Mouse (Mus musculus): ENCODE results near the gene Aoah. TPM values are rescaled to one million over a fixed set of nuclear protein-coding genes. Genes with fewer than 3 reads are reported as not detected.

Gene Aoah
- under 1 TPM; 0.22 to 0.26 TPM for total RNA-seq (2021)

DNA sequence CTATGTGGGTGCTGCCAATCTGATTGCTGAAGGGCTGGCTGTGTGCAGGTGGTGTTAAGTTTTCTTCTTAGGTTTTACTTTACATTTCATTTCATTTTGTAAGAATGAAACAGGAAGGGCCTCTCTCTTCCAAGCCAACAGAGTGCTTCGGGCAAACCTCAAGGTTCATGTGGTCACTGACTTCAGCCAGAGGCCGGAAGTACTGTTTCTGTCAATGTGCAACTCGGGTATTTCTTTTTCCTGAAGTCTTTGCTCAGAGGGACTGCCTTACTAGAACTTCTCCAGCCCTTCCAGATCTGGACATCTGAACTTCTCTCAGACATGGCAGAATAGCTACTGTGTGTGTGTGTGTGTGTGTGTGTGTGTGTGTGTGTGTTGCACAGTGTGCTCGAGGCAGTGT, at the start of gene Aoah:
TSS of gene Aoah (plus strand) at position 213 of the 400 bp plus-strand sequence.
- intact Hi-C loops (cut with DNase I) = no loop called here
- DNase-seq (ENCODE audit: extremely low spot score in 1 of 2, low spot score in 2 of 2) = no peak

DNA sequence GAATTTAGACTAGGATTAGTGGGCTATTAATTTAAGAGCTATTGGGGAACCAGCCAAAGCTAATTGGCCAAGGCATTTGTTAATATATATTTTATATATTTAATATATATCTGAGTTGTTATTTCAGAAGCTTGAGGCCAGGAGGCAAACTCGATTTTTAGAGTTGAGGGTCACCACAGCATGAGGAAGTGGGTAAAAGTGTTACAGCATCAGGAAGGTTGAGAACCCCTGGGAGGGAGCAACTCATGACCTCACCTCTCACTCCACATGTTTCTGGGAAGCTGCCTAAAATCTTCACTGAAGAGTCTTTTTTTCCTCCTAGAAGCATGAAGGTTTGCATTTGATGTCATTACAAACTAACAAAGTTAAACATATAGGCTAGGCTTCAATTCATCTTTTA, 39.1 kb upstream of the Aoah start:
- intact Hi-C loops (cut with DNase I) = no loop called here
- no peak for DNase-seq (ENCODE audit: extremely low spot score in 1 of 2, low spot score in 2 of 2)

DNA sequence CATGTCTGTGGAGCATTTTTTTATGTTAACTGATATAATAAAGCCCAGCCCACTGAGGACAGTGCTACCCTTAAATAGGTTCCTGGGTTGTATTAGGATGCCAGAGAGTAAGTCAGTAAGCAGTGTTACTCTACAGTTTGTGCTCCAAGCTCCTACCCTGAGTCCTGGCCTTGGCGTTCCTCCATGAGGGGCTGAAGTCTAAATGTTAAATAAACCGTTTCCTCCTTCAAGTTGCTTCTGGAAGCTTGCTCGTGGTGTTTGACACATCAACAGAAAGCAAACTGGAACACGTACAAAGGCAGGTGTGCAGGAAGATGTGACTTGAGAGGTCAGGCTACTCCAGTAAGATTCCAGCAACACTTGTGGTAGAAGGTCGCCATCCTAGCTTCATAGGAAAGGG, 10.3 kb upstream of the Aoah start:
- intact Hi-C loops (cut with DNase I) = no loop called here
- DNase-seq (ENCODE audit: extremely low spot score in 1 of 2, low spot score in 2 of 2) = no peak

DNA sequence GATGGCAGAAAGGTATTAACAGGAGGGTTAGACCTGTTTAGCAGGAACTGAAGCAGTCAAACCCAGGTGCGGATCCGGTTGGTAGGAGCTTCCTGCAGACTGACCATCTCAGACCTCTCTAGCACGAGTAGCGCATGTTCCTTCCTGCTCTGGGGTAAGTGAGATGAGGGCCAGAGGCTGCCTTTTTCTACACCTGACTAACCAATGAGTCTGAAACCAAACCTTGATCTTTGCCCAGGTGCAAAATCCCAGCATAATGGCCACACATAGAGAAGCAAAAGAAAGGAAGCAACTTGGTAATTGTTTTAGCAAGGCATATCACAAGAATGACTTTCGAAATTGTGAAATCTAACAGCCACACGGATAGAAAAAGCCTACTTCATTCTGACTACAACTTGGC, 9.9 kb upstream of the Aoah start:
- intact Hi-C loops (cut with DNase I) = no loop called here
- DNase-seq (ENCODE audit: extremely low spot score in 1 of 2, low spot score in 2 of 2) = no peak

DNA sequence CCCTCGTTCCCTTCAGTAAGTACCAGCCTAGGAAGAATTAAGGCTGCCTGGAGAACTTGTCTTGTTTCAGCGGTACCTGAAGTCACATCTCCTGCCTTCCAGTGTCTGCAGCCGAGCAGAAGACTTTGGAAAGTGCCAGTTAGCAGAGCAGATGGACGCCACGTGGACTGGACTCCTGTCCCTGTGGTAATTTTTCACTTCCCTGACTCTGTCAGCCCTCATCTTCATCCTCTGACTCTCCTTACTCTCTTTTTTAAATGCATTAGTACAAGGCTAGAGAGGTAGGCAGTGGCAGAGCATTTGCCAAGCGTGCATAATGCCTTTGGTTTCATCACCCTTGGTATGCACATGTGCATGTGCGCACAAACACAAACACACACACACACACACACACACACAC, 8.0 kb upstream of the Aoah start:
- intact Hi-C loops (cut with DNase I) = no loop called here
- DNase-seq (ENCODE audit: extremely low spot score in 1 of 2, low spot score in 2 of 2) = no peak

DNA sequence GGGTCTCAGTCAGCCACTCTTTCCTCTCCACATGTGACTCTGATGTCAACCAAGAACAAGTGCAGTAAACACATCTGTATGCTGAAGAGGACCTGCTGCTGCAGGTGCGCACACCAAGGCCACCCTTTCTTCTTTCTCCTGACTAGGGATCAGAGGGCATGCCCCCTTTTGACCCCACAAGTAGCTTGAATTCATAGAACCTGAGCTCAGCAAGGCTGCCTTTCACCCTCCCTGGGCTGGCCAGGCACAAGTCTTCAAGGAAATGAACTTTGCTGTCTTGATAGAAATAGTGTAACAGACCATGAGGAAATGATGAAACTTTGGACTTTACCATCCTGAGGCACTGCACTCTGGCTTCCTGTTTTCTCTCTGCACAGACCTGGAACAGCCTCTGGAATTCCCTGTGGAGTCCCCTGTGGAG, 7.1 kb upstream of the Aoah start:
- intact Hi-C loops (cut with DNase I) = no loop called here
- no peak for DNase-seq (ENCODE audit: extremely low spot score in 1 of 2, low spot score in 2 of 2)

DNA sequence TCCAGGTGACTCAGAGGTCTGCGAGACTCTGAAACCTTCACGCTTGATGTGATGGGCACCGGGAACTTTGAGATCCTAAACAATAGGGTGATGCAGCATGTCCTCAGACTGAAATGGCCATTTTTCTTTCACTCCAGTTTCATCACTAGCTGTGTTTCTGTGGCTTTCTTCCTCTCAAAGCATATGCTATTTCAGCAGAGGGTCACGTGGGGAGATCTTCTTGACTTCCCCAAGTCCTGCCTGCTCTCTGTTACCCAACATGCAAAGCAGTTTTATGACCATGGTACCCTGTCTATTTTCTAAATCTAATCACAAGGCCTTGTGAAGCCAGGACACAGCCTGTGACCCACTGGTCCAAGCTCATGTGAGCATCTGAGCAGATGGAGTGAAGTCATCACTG, 6.0 kb upstream of the Aoah start:
- DNase-seq (ENCODE audit: extremely low spot score in 1 of 2, low spot score in 2 of 2) = no peak
- intact Hi-C loops (cut with DNase I) = no loop called here

DNA sequence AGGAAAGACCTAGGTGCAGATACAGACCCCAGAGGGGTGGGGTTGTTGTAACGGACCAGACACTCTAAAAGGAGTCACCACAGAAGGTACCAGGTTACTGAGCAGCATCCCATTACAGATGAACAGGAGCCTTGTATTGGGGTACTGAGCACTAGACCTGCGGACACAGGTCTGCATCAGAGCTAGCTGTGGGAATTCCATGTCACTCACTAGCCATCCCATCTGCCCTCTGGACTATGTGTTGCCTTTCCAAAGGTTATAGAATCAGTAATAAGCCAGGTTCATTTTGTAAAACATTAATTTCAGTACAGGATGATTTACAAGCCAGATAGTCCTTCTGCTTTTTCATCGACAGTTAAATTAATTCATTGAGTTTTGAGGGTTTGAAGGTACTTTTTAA, 2.7 kb downstream of the Aoah start:
- intact Hi-C loops (cut with DNase I) = no loop called here
- DNase-seq (ENCODE audit: extremely low spot score in 1 of 2, low spot score in 2 of 2) = no peak

DNA sequence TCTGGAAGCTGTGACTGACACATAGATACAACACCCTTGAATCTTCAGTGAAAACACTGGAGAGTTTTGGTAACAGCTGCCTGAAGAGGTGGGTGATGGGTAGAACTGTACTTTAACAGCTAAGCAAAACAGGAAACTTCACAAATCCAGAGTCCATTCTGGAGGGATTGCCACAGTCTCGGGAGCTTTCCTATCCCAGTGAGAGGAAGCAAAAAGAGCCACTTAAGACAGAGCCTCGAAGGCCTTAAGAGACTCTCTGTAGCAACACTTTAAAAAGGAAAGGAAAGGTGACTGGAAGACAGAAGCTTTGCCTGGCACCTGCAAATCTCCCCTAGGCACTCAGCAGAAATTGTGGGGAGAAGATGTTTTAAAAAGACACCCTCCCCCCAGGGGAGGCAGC, 4.6 kb downstream of the Aoah start:
- no peak for DNase-seq (ENCODE audit: extremely low spot score in 1 of 2, low spot score in 2 of 2)
- intact Hi-C loops (cut with DNase I) = no loop called here

DNA sequence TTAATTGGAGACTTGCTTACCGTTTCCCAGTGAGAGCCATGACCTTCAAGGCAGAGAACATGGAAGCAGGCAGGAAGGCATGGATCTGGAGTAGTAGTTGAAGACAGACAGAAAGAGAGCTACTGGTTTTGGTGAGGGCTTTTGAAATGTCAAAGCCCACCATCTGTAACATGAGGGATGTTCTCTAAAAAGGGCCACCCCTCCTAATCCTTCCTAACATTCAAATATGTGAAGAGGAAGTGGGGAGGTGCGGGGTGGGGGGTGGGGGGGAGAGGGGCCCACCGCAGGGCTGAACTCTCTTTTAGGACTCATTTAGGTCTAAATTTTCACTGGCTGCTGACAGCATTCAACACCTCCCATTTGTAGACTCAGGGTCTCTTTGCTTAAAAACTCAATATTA, 5.9 kb downstream of the Aoah start:
- no peak for DNase-seq (ENCODE audit: extremely low spot score in 1 of 2, low spot score in 2 of 2)
- intact Hi-C loops (cut with DNase I) = no loop called here

DNA sequence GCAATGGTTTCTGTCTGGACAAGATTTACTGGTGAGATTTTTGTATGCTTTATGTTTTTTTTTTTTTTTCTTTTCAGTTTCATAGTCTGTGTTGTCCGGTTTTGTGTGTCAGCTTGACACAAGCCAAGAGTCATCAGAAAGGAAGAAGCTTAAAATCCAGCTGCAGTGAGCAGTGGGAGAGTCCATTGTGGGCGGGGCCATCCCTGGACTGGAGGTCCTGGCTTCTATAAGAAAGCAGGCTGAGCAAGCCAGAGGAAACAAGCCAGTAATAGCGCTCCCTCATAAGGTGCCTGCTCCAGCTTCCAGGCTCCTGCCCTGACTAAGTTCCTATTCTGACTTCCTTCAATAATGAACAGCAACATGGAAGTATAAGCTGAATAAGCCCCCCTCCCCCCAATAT, 6.7 kb downstream of the Aoah start:
- intact Hi-C loops (cut with DNase I) = no loop called here
- no peak for DNase-seq (ENCODE audit: extremely low spot score in 1 of 2, low spot score in 2 of 2)

DNA sequence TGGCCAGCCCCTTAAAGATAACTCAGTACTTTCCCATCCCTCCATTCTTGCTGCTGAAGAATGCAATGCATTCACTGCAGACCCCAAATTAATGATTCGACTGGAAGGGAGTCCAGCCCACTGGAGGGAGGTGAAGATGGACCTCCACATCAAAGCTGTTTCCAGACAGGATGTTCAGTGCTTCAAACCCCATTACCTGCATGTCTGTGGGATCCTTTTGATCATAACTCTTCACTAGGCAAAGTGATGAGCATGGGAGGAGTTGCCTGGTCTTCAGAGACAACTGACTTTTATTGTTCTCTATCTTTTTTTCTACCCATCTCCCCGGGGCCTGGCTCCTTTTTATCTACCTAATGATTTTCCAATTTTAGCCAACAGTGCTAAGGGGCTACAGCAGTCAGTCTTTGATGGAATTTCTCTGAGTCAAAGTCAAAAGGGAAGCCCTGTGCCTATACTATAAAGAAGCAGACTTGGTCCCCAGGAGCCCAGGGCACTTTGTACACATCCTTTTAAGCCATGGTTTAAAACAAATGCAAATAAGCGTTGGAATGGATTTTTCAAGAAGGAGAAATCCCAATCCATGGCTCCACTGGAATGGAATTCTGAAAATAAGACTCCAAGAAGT, 18.0 kb downstream of the Aoah start:
- DNase-seq (ENCODE audit: extremely low spot score in 1 of 2, low spot score in 2 of 2) = no peak
- intact Hi-C loops (cut with DNase I) = no loop called here

DNA sequence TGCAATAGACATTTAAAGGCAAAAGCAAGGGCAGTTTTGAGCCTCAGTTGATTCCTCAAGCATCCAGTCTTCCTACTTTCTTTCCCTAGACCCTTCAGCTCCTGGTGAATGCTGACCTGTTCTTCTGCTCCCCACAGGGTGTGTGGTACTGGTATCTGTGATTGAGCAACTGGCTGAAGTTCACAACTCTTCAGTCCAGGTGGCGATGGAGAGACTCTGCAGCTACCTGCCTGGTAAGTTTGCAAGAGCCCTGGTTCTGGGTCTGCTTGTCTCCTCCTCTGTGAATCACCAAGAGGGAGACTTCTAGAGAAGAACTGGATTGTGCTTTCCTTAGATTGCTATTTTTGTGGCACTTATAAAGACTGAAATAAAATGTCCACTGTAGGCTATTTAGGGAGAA, 22.5 kb downstream of the Aoah start:
- no peak for DNase-seq (ENCODE audit: extremely low spot score in 1 of 2, low spot score in 2 of 2)
- intact Hi-C loops (cut with DNase I) = no loop called here

DNA sequence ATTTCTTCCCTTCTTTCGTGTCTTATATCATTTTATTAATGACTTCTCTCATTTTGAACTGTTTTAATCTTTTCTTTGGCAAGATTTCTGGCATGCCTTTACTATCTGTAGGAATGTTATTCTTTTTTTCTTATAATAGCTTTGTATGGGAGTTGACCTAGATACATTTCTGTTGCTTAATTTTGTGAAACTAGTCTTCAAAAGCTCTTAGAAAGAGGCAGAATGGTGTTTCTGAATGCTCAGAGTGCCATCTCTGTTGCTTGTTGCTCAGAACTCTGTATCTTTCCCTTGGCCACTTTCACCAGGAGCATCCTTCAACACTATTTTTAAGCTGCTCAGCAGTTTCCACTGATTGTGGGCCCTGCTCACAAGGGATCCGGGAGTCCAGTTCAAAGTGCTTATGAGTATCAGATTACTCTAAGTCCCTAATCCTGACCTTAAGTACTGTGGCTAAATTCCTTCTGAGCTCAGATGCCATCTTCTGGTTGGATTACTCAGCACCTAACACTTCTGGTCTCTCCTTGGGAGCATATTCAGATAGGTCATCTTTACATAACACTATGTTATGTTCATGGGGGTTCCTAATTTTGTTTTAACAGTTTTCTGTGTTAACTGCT, 26.9 kb downstream of the Aoah start:
- intact Hi-C loops (cut with DNase I) = no loop called here
- DNase-seq (ENCODE audit: extremely low spot score in 1 of 2, low spot score in 2 of 2) = no peak

DNA sequence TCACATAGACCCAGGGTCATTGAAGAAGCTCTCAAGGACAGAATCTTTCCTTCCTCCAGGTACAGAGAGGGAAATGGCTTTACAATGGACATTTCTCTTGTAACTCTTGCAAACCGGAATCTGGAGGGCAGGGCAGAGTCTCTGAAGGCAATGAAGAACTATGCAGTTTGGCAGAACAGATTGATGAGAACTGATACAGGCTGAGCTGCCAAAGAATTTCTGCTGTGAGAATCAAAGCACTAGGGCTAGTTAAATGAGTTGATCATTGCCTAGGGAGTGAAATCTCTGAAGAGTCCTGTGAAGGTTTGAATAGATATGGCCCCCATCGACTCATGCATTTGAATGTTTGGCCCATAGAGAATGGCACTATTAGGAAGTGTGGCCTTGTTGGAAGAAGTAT, 34.8 kb downstream of the Aoah start:
- DNase-seq (ENCODE audit: extremely low spot score in 1 of 2, low spot score in 2 of 2) = no peak

DNA sequence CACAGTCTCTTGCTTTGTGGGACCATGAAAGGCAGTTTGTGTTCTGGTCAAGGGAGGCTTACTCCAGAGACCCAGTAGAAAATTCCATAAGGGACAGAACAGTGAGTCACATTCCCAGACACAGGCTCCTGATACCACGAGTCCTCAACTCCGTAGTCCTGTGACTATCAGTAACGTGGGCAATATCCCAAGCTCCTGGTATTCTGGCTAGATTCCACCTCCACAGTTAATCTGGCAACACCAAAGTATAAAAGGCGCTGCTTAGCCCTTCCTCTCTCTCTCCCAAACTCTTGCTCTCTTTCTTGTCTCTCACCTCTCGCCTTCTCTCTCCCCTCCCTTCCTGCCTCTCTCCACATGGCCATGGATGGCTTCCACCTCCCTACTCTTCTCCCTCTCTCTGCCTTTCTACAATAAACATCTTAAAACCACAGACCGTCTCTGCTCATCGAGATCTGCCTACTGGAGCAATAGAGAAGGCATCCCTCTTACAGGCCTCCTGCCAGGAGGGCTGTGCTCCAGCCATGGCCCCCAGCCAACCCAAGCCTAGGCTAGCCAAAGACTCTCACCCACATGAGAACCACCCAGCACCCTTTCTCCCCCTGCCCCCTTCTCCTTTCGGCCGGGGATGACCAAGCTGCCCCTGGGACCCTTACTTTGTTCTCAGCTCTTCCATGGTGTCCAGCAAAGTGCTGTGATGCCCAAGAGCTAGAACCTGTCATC, 35.4 kb downstream of the Aoah start:
- DNase-seq (ENCODE audit: extremely low spot score in 1 of 2, low spot score in 2 of 2) = peak in 1 of 2 experiments; percentile 22
- intact Hi-C loops (cut with DNase I) = no loop called here

More for the DNA sequence above, 34.8 kb downstream of the Aoah start:
- intact Hi-C loops (cut with DNase I) = no loop called here

DNA sequence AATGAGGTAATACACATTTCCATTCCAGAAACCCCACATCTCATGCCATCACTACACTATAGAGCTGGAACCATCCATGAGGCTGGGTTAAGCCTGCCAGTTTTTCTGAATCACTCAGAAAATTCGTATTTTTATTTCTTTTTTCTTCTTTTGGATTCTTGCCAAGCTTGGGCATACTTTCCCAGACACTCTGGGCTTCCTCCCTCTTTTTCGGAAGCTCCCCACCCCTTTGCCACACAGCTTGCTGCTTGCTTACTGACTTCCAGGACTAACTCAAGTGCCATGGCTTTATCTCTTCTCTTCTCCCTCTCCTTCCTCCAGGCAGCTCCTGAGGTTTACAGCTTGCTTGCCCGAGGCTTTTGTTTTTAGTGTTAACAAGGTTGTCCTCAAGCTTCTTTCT, 62.0 kb downstream of the Aoah start:
- peak in 1 of 2 experiments; percentile 11 for DNase-seq (ENCODE audit: extremely low spot score in 1 of 2, low spot score in 2 of 2)
- intact Hi-C loops (cut with DNase I) = no loop called here

DNA sequence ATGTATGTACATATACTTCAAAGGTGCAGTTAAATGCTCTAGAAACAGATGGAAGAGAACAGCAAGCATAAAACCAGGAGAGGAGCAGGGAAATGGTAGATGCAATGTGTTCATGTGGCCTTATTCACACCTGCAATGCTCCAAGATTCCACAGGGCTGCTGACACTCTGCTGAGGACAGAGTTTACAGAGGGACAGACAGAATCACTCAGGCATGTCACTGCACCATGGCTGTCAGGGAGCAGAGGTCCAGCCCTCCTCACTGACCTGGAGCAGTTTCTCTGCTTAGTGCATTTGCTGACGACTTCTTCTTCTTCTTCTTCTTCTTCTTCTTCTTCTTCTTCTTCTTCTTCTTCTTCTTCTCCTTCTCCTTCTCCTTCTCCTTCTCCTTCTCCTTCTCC, 105.5 kb downstream of the Aoah start:
- intact Hi-C loops (cut with DNase I) = no loop called here
- DNase-seq (ENCODE audit: extremely low spot score in 1 of 2, low spot score in 2 of 2) = no peak

DNA sequence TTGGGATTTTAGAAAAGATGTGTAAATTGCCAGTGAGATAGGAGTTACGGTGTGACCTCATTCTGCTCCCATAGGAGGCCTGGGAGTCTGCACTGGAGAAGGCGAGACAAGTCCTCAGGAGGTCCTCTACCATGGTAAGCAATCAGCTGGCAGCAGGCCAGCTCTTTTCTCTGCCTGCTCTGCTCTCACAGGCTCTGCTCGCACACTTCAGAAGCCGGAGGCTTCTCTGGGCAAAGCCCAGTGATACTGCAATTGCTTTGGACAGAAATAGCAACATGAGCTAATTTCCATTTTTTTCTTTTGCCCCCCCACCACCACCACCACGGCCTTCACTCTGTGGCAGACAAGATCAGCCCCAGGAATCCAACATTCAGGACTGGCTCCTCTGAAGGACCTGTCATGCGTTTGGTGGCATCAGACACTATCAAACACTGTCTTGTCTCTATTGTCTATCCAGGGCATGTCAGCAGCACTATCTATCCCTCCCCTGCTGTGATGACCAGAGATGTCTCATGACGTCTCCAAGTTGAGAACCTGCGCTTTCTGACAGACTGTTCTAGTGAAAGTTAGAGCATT, 106.6 kb downstream of the Aoah start:
- intact Hi-C loops (cut with DNase I) = no loop called here
- DNase-seq (ENCODE audit: extremely low spot score in 1 of 2, low spot score in 2 of 2) = peak in 1 of 2 experiments; percentile 60

DNA sequence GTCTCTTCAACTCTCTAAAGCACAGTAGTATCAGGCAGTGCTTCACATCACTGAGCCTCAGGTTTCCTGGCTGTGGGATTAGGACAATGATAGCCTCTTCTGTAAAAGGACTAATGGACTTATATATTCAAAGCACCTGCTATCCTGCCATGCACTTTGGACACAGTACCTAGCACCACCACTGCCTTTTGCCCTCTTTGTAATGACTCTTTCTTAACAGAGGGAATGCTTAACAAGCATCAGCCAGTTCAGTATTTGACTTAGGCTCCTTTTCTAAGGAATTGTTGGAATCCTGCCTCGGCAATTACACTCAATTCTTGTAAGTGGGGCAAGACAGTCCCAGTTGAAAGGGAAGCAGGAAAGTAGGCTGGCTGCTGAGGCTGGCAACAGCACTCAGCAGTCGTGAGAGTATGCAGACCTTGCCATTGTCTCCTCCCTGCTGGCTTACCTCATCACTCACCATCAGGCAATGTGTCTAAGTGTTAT, 107.1 kb downstream of the Aoah start:
- intact Hi-C loops (cut with DNase I) = no loop called here
- DNase-seq (ENCODE audit: extremely low spot score in 1 of 2, low spot score in 2 of 2) = no peak
